Mouse (Mus musculus) stomach, embryonic 15.5 days (tissue): Measurements from ENCODE around the gene Apol7c. TPM values are rescaled to one million over a fixed set of nuclear protein-coding genes. Genes with fewer than 3 reads are reported as not detected.
"Not testable (repeated sequence)": the region's sequence is repeated elsewhere in the genome, so short reads cannot be mapped to it uniquely, and the experiment has no call there.

Experiments
- ATAC-seq: fragments of 200-750 bp; cut with Nextera tagmentation; 2 replicates; pipeline ENCODE4 v1.8.0; 2017; ENCODE audit warnings: low read depth, moderate number of reproducible peaks, moderate TSS enrichment; ENCODE audit not compliant: insufficient read depth, low FRiP score
- H3K27ac ChIP-seq: fragments of 300-500 bp; sonication (generic); 2 replicates; pipeline ENCODE4 v1.5.1; 2015; ENCODE audit warnings: mild to moderate bottlenecking, inconsistent platforms
- H3K27me3 ChIP-seq: fragments of 300-500 bp; sonication (generic); replicated peaks from 2 replicates; pipeline ENCODE4 v1.6.1; 2015; ENCODE audit warnings: inconsistent platforms
- H3K36me3 ChIP-seq: fragments of 300-500 bp; sonication (generic); 2 replicates; pipeline ENCODE4 v1.6.1; 2015; ENCODE audit warnings: inconsistent platforms
- H3K4me1 ChIP-seq: fragments of 300-500 bp; sonication (generic); 2 replicates; pipeline ENCODE4 v1.6.1; 2015; ENCODE audit warnings: inconsistent platforms
- H3K4me2 ChIP-seq: fragments of 300-500 bp; sonication (generic); 2 replicates; pipeline ENCODE4 v1.6.1; 2015; ENCODE audit warnings: mild to moderate bottlenecking, inconsistent platforms
- H3K4me3 ChIP-seq: fragments of 300-500 bp; sonication (generic); replicated peaks from 2 replicates; pipeline ENCODE4 v1.5.1; 2015; ENCODE audit warnings: inconsistent platforms
- H3K9ac ChIP-seq: fragments of 300-500 bp; sonication (generic); 2 replicates; pipeline ENCODE4 v1.6.1; 2015; ENCODE audit warnings: inconsistent platforms
- H3K9me3 ChIP-seq: fragments of 300-500 bp; sonication (generic); 2 replicates; pipeline ENCODE4 v1.6.1; 2016; ENCODE audit warnings: inconsistent platforms
- WGBS: fragments of 180-500 bp; shearing (Covaris S2); methylation state at CpG from one replicate; pipeline ENCODE4 v1.1.7; 2015; 5-methylcytosine and 5-hydroxymethylcytosine counted together
- polyA plus RNA-seq: library from polyadenylated mRNA; unstranded; fragments of >200 nt; fragmentation: Nextera tagmentation; extraction: Ambion mirVana; gene quantifications from 2 replicates; pipeline ENCODE4 v1.2.1, GENCODE M21; 2015

Apol7c gene
- polyA plus RNA-seq, 1 experiment from 2014 or later = 0.46 TPM

DNA sequence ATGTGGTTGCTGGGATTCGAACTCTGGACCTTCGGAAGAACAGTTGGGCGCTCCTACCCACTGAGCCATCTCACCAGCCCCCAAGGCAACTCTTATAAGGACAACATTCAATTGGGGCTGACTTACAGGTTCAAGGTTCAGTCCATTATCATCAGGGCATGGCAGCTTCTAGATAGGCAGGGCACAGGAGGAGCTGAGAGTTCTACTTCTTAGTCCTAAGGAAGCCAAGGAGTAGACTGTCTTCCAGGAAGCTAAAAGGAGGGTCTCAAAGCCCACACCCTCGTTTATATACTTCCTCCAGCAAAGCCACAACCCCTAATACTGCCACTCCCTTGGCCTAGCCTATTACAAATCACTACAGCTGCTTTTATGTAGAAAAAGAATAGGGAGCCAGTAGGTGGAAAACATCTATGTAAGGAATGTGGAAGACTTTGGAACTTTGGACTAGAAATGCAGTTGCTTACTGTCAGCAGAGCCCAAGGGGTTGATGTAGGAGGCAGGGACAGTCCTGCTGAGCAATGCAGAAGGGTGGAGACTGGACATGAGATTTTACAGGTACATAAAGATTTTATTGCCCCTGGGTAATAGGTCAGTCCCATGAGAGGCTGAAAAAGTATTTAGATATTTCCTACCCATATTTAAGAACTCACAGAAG, 50.8 kb downstream of the Apol7c start:
- H3K27ac ChIP-seq = no peak overlapping the region
- 67% methylated on average over 4 of the region's 4 CpGs for WGBS
- H3K9ac ChIP-seq = no peak overlapping the region
- no peak overlapping the region for H3K4me3 ChIP-seq
- no peak for ATAC-seq
- H3K4me1 ChIP-seq = no peaks in the 10 kb centered on the region
- no peaks in the 10 kb centered on the region for H3K27me3 ChIP-seq
- H3K9me3 ChIP-seq = no peaks in the 10 kb centered on the region
- no peaks in the 10 kb centered on the region for H3K36me3 ChIP-seq
- no peak overlapping the region for H3K4me2 ChIP-seq

DNA sequence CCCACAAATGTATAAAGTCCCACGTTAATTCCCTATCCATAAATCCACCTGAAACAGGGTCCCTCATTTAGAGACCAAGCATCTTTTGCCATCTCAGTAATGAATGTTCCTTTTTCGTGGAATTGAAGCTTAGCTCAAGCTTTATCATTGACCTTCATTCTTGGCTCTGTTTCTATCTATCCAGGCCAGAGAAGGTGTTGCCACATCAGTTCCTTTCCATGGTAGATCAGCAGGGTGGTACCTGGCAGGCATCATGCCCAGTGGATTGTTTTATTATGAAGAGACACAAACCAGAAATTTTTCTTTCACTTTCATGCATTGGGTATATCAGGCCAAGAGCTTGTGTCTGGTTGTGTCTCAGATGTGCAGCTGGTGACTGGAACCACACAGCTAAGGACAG, 56.4 kb downstream of the Apol7c start, which contains the start of gene Apol10a:
Gene Apol10a, plus strand, starts transcription at position 355 of the 400 bp plus-strand sequence.
- H3K36me3 ChIP-seq, H3K9me3 ChIP-seq, H3K4me3 ChIP-seq, H3K27me3 ChIP-seq, H3K4me1 ChIP-seq, ATAC-seq, H3K27ac ChIP-seq, H3K9ac ChIP-seq, H3K4me2 ChIP-seq: not testable (repeated sequence)
- 75% methylated on average over 2 of the region's 2 CpGs for WGBS

Other genes with a start within 250 kb of the Apol7c start
- 54.2 and 56.8 TPM in 2 replicates for gene Rbfox2, start 226.3 kb downstream of the Apol7c start, polyA plus RNA-seq
- 4.6 and 4.9 TPM in 2 replicates for gene Apol7a, start 134.2 kb downstream of the Apol7c start, polyA plus RNA-seq
- gene Apol9a, start 122.2 kb downstream of the Apol7c start, polyA plus RNA-seq = 0.14 and 0.27 TPM in 2 replicates
- 0.24 TPM in 1 of 2 replicates, not detected in the other for gene Apol7b, start 85.8 kb downstream of the Apol7c start, polyA plus RNA-seq
- 0.04 and 0.08 TPM in 2 replicates for gene Apol10a, start 56.3 kb downstream of the Apol7c start, polyA plus RNA-seq
- gene Apol11a, start 25.0 kb downstream of the Apol7c start, polyA plus RNA-seq = not detected in 2 replicates
- not detected in 2 replicates for gene 1700025B11Rik, start 28.6 kb upstream of the Apol7c start, polyA plus RNA-seq
- gene Apol10b, start 62.8 kb upstream of the Apol7c start, polyA plus RNA-seq = 0.28 and 0.37 TPM in 2 replicates
- gene Gm36245, start 65.9 kb upstream of the Apol7c start, polyA plus RNA-seq = not detected in 2 replicates
- 0.09 and 0.31 TPM in 2 replicates for gene Apol11b, start 110.0 kb upstream of the Apol7c start, polyA plus RNA-seq
- gene Apol7e, start 165.5 kb upstream of the Apol7c start, polyA plus RNA-seq = 0.17 and 0.51 TPM in 2 replicates
- gene Apol9b, start 195.7 kb upstream of the Apol7c start, polyA plus RNA-seq = 0.13 TPM in 1 of 2 replicates, not detected in the other
- 0.75 and 1.7 TPM in 2 replicates for gene Apol8, start 223.7 kb upstream of the Apol7c start, polyA plus RNA-seq